Mouse (Mus musculus): ENCODE measurements at regions not wholly inside any gene's neighbourhood (a gene's known extent, or its start where the extent isn't known, plus 50 kb on each side); places are given as distances from the start of the nearest gene placed in this dataset.

GRCm38 (mm10) chr6:50817430-50817829, 163.2 kb upstream of the Npvf start:
- TF ChIP-seq CTCF (IDR thresholded peaks at IDR 0.05; ENCODE audit: control insufficient read depth, insufficient read depth, low read length) (no peak), POLR2A (IDR thresholded peaks at IDR 0.05; ENCODE audit: borderline replicate concordance, control insufficient read depth, low read depth, low read length) (no peak)

All from bone marrow, adult 2 months (tissue).